ENCODE assay signal across 8 mouse cellular contexts in genomic region chr13:92354456-92355271, GRCm38 (mm10). TPM values are rescaled to one million over a fixed set of nuclear protein-coding genes. Genes with fewer than 3 reads are reported as not detected.
DNase-seq lines count a peak whose midpoint lies in the region; ATAC-seq and TF ChIP-seq lines count a peak whose summit lies in the region.

Dhfr (plus strand) TSS chr13:92354726.
Msh3 (minus strand) TSS chr13:92355003.

- ATAC-seq in kidney, embryonic 14.5 days (ENCODE audit: low FRiP score, low TSS enrichment) = peak; percentile 97
- ATAC-seq in limb, embryonic 15.5 days (ENCODE audit: insufficient number of reproducible peaks, low FRiP score, low TSS enrichment, low read depth) = peak; percentile 98

- peaks cover 14% of the 10 kb centered on the region for H3K36me3 ChIP-seq in kidney, embryonic 14.5 days (ENCODE audit: control insufficient read depth, insufficient read depth, low read length)
- H3K36me3 ChIP-seq in limb, embryonic 15.5 days = peaks cover 14% of the 10 kb centered on the region; the same call in 1 of the 2 replicates

- H3K4me3 ChIP-seq in bone marrow macrophage, adult 2 months (ENCODE audit: insufficient read depth, low read length) = peak within 1 kb of the TSS; percentile 85
- peak within 1 kb of the TSS; percentile 82 for H3K4me3 ChIP-seq in embryonic fibroblast, embryonic 13.5 days (ENCODE audit: insufficient read depth, low read length)
- H3K4me3 ChIP-seq in kidney, embryonic 14.5 days (ENCODE audit: low read length) = peak within 1 kb of the TSS; percentile 76
- H3K4me3 ChIP-seq in limb, embryonic 15.5 days = peak within 1 kb of the TSS; percentile 80

- H3K4me2 ChIP-seq in kidney, embryonic 14.5 days (replicated peaks; ENCODE audit: low read depth, low read length) = peak within 1 kb of the TSS; percentile 91
- H3K4me2 ChIP-seq in limb, embryonic 15.5 days = peak within 1 kb of the TSS; percentile 97

- TF ChIP-seq POLR2A in bone marrow macrophage, adult 2 months (IDR thresholded peaks at IDR 0.05; ENCODE audit: borderline replicate concordance, low read depth, low read length) = no peak; the same call in 1 of the 2 replicates
- TF ChIP-seq POLR2A in embryonic fibroblast, embryonic 13.5 days (IDR thresholded peaks at IDR 0.05; ENCODE audit: low read depth, low read length) = peak; percentile 63

- WGBS in kidney, embryonic 14.5 days = under 1% methylated on average over 71 of the region's 76 CpGs
- WGBS in limb, embryonic 15.5 days = 1% methylated on average over 76 of the region's 76 CpGs

- H3K27ac ChIP-seq in bone marrow macrophage, adult 2 months (ENCODE audit: insufficient read depth, low read depth, low read length) = peak within 1 kb of the TSS; percentile 74
- H3K27ac ChIP-seq in embryonic fibroblast, embryonic 13.5 days (ENCODE audit: insufficient read depth, low read length) = peak within 1 kb of the TSS; percentile 66
- H3K27ac ChIP-seq in kidney, embryonic 14.5 days (ENCODE audit: low read depth, low read length) = peak within 1 kb of the TSS; percentile 87
- H3K27ac ChIP-seq in limb, embryonic 15.5 days = peak within 1 kb of the TSS; percentile 96

- H3K9ac ChIP-seq in kidney, embryonic 14.5 days (ENCODE audit: low read depth, low read length) = peak within 1 kb of the TSS; percentile 66
- H3K9ac ChIP-seq in limb, embryonic 15.5 days = peak within 1 kb of the TSS; percentile 74

- DNase-seq in A20 (ENCODE audit: low read depth, low spot score) = peak; percentile 100
- peak; percentile 94 to 96 for DNase-seq in heart, adult 9 months (ENCODE audit: low spot score in 2 of 2)
- DNase-seq in monocyte, adult 2 months (ENCODE audit: low read depth in 1 of 2, low spot score in 2 of 2) = peak; percentile 86 to 93
- peak; percentile 95 to 97 for DNase-seq in spleen, postnatal 36 days (ENCODE audit: low spot score in 2 of 2)

- H3K9me3 ChIP-seq in kidney, embryonic 14.5 days (ENCODE audit: control insufficient read depth, low read length) = no peaks in the 10 kb centered on the region
- no peaks in the 10 kb centered on the region for H3K9me3 ChIP-seq in limb, embryonic 15.5 days

- TF ChIP-seq CTCF in bone marrow macrophage, adult 2 months (IDR thresholded peaks at IDR 0.05; ENCODE audit: low read depth, low read length) = peak; percentile 69
- peak; percentile 79 for TF ChIP-seq CTCF in embryonic fibroblast, embryonic 13.5 days (IDR thresholded peaks at IDR 0.05; ENCODE audit: borderline replicate concordance, insufficient read depth, low read length)

- H3K27me3 ChIP-seq in kidney, embryonic 14.5 days (ENCODE audit: control insufficient read depth, insufficient read depth, low read length) = no peaks in the 10 kb centered on the region
- H3K27me3 ChIP-seq in limb, embryonic 15.5 days = no peaks in the 10 kb centered on the region

- H3K4me1 ChIP-seq in bone marrow macrophage, adult 2 months (ENCODE audit: control insufficient read depth, insufficient read depth, low read length) = peaks cover 5% of the 10 kb centered on the region
- no peaks in the 10 kb centered on the region for H3K4me1 ChIP-seq in embryonic fibroblast, embryonic 13.5 days (ENCODE audit: control insufficient read depth, insufficient read depth, low read length)
- H3K4me1 ChIP-seq in kidney, embryonic 14.5 days (ENCODE audit: control insufficient read depth, insufficient read depth, low read length) = peaks cover 17% of the 10 kb centered on the region; the same call in 1 of the 2 replicates
- H3K4me1 ChIP-seq in limb, embryonic 15.5 days = peaks cover 24% of the 10 kb centered on the region

RNA-seq across cellular contexts. Expression of gene Dhfr, which starts in this region (rescaled TPM):
- polyA plus RNA-seq in bone marrow macrophage, adult 2 months (2012; ENCODE audit: insufficient read depth, insufficient read length, missing spikeins) = 5.5 and 5.7 TPM in 2 replicates
- 6.3 and 7.6 TPM in 2 replicates for polyA plus RNA-seq in embryonic fibroblast, embryonic 13.5 days (2011; ENCODE audit: insufficient read length, low read depth, missing spikeins)
- polyA plus RNA-seq in kidney, embryonic 14.5 days (2014; fragmentation: Nextera tagmentation; extraction: Ambion mirVana) = 24.6 and 26.0 TPM in 2 replicates
- polyA plus RNA-seq in limb, embryonic 15.5 days (2015; fragmentation: Nextera tagmentation; extraction: Ambion mirVana) = 11.8 and 12.2 TPM in 2 replicates

RNA-seq across cellular contexts. Expression of gene Msh3, which starts in this region (rescaled TPM):
- 8.5 and 9.3 TPM in 2 replicates for polyA plus RNA-seq in bone marrow macrophage, adult 2 months (2012; ENCODE audit: insufficient read depth, insufficient read length, missing spikeins)
- 8.1 and 14.0 TPM in 2 replicates for polyA plus RNA-seq in embryonic fibroblast, embryonic 13.5 days (2011; ENCODE audit: insufficient read length, low read depth, missing spikeins)
- polyA plus RNA-seq in kidney, embryonic 14.5 days (2014; fragmentation: Nextera tagmentation; extraction: Ambion mirVana) = 31.8 and 42.3 TPM in 2 replicates
- polyA plus RNA-seq in limb, embryonic 15.5 days (2015; fragmentation: Nextera tagmentation; extraction: Ambion mirVana) = 21.4 and 22.1 TPM in 2 replicates

Comparison
In these comparisons a context has a peak if more than half of its experiments do, and no peak if none do; other contexts are left out.
1. Peak in every context shown above with its lines: DNase-seq, ATAC-seq, H3K4me3 ChIP-seq and H3K27ac ChIP-seq.